Comparison of ENCODE assay signal across 12 mouse cellular contexts in the genomic region with DNA sequence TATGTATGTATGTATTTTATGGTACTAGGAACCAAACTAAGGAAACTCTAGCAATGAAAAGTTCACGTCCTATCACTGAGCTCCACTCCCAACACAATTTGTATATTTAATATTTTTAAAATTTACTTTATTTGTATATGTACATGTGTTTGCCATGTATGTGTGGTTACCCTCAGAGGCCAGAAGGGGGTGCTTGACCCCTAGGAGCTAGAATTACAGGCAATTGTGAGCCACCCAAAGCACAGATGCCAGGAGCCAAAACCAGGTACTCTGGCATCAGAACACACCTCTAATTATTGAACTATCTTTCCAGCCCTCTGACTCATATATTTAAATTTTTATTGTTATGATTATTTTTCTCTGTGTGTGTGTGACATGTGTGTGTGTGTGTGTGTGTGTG.
DNase-seq lines count a peak whose midpoint lies in the region; TF ChIP-seq lines count a peak whose summit lies in the region.
"Had no signal": no experiment of that assay in that cellular context is flagged by ENCODE, and none has a peak within 500 bp of the region (broad histone marks: within the 10 kb centered on the region; RNA-seq: fewer than 3 reads in every experiment).

No protein-coding gene starts in this region.

- TF ChIP-seq RAD21 in CH12.LX (IDR thresholded peaks at IDR 0.05; ENCODE audit: low read depth, low read length) = peak; percentile 65

- H3K79me2 ChIP-seq in CH12.LX (replicated peaks; ENCODE audit: control insufficient read depth, extremely low read depth, insufficient read depth, poor library complexity, severe bottlenecking) = no peaks in the 10 kb centered on the region

- no peak overlapping the region for H3K4me3 ChIP-seq in CH12.LX (replicated peaks in 1 of 3; ENCODE audit: low read depth in 2 of 3, low read length in 2 of 3, poor library complexity in 1 of 3)
- H3K4me3 ChIP-seq: erythroblast, embryonic 14.5 days had no signal

- TF ChIP-seq EP300 in CH12.LX (IDR thresholded peaks at IDR 0.05; ENCODE audit: low read length) = no peak

- H3K4me1 ChIP-seq in CH12.LX (ENCODE audit: control insufficient read depth in 1 of 2, insufficient read depth in 2 of 2) = peaks cover 0 to 6% of the 10 kb centered on the region in 2 experiments; a peak in 2 of 4 replicates

- H3K9ac ChIP-seq in CH12.LX (ENCODE audit: insufficient read depth, low read depth) = no peak overlapping the region

- dilution Hi-C loops in CH12.LX (cut with MboI; ENCODE audit: extremely low pct_ligation_motif_present, extremely low pct_unique_long_range_greater_than_20kb, low sequenced_read_pairs) = no loop called here

- no peak overlapping the region for H3K4me2 ChIP-seq in CH12.LX (ENCODE audit: insufficient read depth, low read depth, poor library complexity, severe bottlenecking)

- no peaks in the 10 kb centered on the region for H3K36me3 ChIP-seq in CH12.LX (replicated peaks in 1 of 2; ENCODE audit: control insufficient read depth in 1 of 2, insufficient read depth in 1 of 2, low read length in 1 of 2)
- H3K36me3 ChIP-seq: G1E had no signal

- H3K27ac ChIP-seq in CH12.LX (ENCODE audit: insufficient read depth, low read depth) = no peak overlapping the region

- TF ChIP-seq POLR2A in CH12.LX (IDR thresholded peaks at IDR 0.05; ENCODE audit: low read depth, low read length) = no peak

- in situ Hi-C loops in CH12.LX (cut with MboI; ENCODE audit: low pct_ligation_motif_present, low pct_unique_long_range_greater_than_20kb, low sequenced_read_pairs) = no loop called here

- TF ChIP-seq CTCF in CH12.LX (conservative IDR thresholded peaks at IDR 0.05 in 1 of 2, IDR thresholded peaks at IDR 0.05 in 1 of 2; ENCODE audit: low read depth in 2 of 2, low read length in 2 of 2) = peak in 1 of 2 experiments; percentile 64; a peak in 2 of 4 replicates

- peak; percentile 44 to 48 for DNase-seq in cerebellum, postnatal 10 days
- no peak for DNase-seq in cerebellum, adult 11-12 months
- peak; percentile 17 for DNase-seq in kidney, postnatal 10 days
- no peak for DNase-seq in kidney, adult 11 months
- DNase-seq in CH12.LX (ENCODE audit: extremely low read depth) = peak; percentile 43
- DNase-seq in embryo, embryonic 10.5 days (ENCODE audit: low spot score) = peak; percentile 58
- no peak for DNase-seq in ovary, postnatal 10 days (ENCODE audit: low spot score)
- no peak for DNase-seq in urinary bladder, postnatal 36 days (ENCODE audit: low spot score in 2 of 2)
- DNase-seq: right cerebral cortex, postnatal 14 days; thymus, adult 2 months had no signal

- no peaks in the 10 kb centered on the region for H3K27me3 ChIP-seq in CH12.LX (replicated peaks)

- no peaks in the 10 kb centered on the region for H3K9me3 ChIP-seq in CH12.LX (replicated peaks; ENCODE audit: low read length)
- H3K9me3 ChIP-seq: G1E had no signal

TF ChIP-seq in CH12.LX, 34 proteins besides CTCF, POLR2A, EP300 and RAD21:
- TF ChIP-seq SMC3 (IDR thresholded peaks at IDR 0.05; ENCODE audit: low read depth, low read length) (peak; percentile 72), ZC3H11A (IDR thresholded peaks at IDR 0.05; ENCODE audit: low read depth, low read length) (peak; percentile 14; the same call in 1 of the 2 replicates), USF2 (conservative IDR thresholded peaks at IDR 0.05; ENCODE audit: low read depth, low read length) (no peak), JUN (IDR thresholded peaks at IDR 0.05; ENCODE audit: insufficient read depth, low read depth, low read length) (no peak)
TF ChIP-seq in CH12.LX: peak in this region for 2.

Comparison
In these comparisons a context has a peak if more than half of its experiments do, and no peak if none do; other contexts are left out.
1. DNase-seq: peak in cerebellum, postnatal 10 days (2 of 2), kidney, postnatal 10 days (single experiment), CH12.LX (single experiment) and embryo, embryonic 10.5 days (single experiment); none in cerebellum, adult 11-12 months (single experiment), kidney, adult 11 months (single experiment), ovary, postnatal 10 days (single experiment) and urinary bladder, postnatal 36 days (0 of 2).